Mouse (Mus musculus) hematopoietic stem cell, adult 5-6 weeks (primary cell): ENCODE measurements around the gene Glrx3. TPM values are rescaled to one million over a fixed set of nuclear protein-coding genes. Genes with fewer than 3 reads are reported as not detected.

ENCODE experiments used
- total RNA-seq: library from RNA; stranded (forward); fragments of 172-1452, 232-1000 nt; gene quantifications from 2 replicates; pipeline ENCODE4 v1.2.3, GENCODE M21; 2017

Glrx3 gene
- total RNA-seq, 1 experiment from 2014 or later = 167 TPM

Other genes starting within 250 kb of the Glrx3 start
- gene Ebf3, start 123.2 kb upstream of the Glrx3 start, total RNA-seq = 1.8 TPM in 1 of 2 replicates, not detected in the other
- gene 9430038I01Rik, start 26.9 kb upstream of the Glrx3 start, total RNA-seq = 15.9 and 21.2 TPM in 2 replicates